Mouse (Mus musculus) cortical plate, adult 2 months (tissue): ENCODE measurements around the gene Mmp24. TPM values are rescaled to one million over a fixed set of nuclear protein-coding genes. Genes with fewer than 3 reads are reported as not detected.

Source experiments
- H3K27ac ChIP-seq: fragments of 200-500 bp; 2 replicates; pipeline ENCODE4 v1.5.1; 2012; ENCODE audit warnings: low read length, control low read depth, inconsistent platforms; ENCODE audit not compliant: insufficient read depth
- H3K4me1 ChIP-seq: fragments of 200-500 bp; 2 replicates; pipeline ENCODE4 v1.6.1; 2011; ENCODE audit warnings: low read length; ENCODE audit not compliant: control insufficient read depth, insufficient read depth
- H3K4me3 ChIP-seq: fragments of 200-500 bp; 2 replicates; pipeline ENCODE4 v1.5.1; 2011; ENCODE audit warnings: mild to moderate bottlenecking, low read length, control low read depth; ENCODE audit not compliant: insufficient read depth
- CTCF ChIP-seq: fragments of 200-500 bp; IDR thresholded peaks from 2 replicates; pipeline ENCODE4 v1.5.1; 2011; ENCODE audit warnings: mild to moderate bottlenecking, control low read depth, low read length; ENCODE audit not compliant: insufficient read depth; ENCODE audit errors: extremely low read depth
- POLR2A ChIP-seq: fragments of 200-500 bp; IDR thresholded peaks from 2 replicates; pipeline ENCODE4 v1.6.1; 2011; ENCODE audit warnings: mild to moderate bottlenecking, low read length, control low read depth; ENCODE audit not compliant: insufficient read depth; ENCODE audit errors: extremely low read depth
- polyA plus RNA-seq: library from polyadenylated mRNA; depleted of rRNA; stranded (reverse); fragments of >200 nt; gene quantifications from 2 replicates; pipeline ENCODE4 v1.2.3, GENCODE M21; 2012

Mmp24 gene
- polyA plus RNA-seq, 1 experiment = 33.8 TPM

GRCm38 (mm10) chr2:155742931-155743337, 32.2 kb upstream of the Mmp24 start:
- Histone ChIP-seq H3K4me3 (no peak overlapping the region), H3K4me1 (no peaks in the 10 kb centered on the region), H3K27ac (no peak overlapping the region)
- no peak for TF ChIP-seq POLR2A
- no peak for TF ChIP-seq CTCF

GRCm38 (mm10) chr2:155743351-155743750, 31.8 kb upstream of the Mmp24 start:
- no peak for TF ChIP-seq CTCF
- TF ChIP-seq POLR2A = no peak
- no peaks in the 10 kb centered on the region for H3K4me1 ChIP-seq
- no peak overlapping the region for H3K27ac ChIP-seq
- no peak overlapping the region for H3K4me3 ChIP-seq

GRCm38 (mm10) chr2:155745487-155745886, 29.7 kb upstream of the Mmp24 start:
- no peak overlapping the region for H3K4me3 ChIP-seq
- H3K4me1 ChIP-seq = no peaks in the 10 kb centered on the region
- TF ChIP-seq CTCF = no peak
- H3K27ac ChIP-seq = no peak overlapping the region

GRCm38 (mm10) chr2:155749394-155749793, 25.7 kb upstream of the Mmp24 start:
- Histone ChIP-seq H3K4me3 (no peak overlapping the region), H3K4me1 (no peaks in the 10 kb centered on the region), H3K27ac (no peak overlapping the region)
- TF ChIP-seq CTCF = no peak
- no peak for TF ChIP-seq POLR2A

GRCm38 (mm10) chr2:155751014-155751786, 23.9 kb upstream of the Mmp24 start, which contains the start of gene Procr:
Gene Procr, plus strand, starts transcription at chr2:155751117.
- Histone ChIP-seq H3K4me1 (no peaks in the 10 kb centered on the region), H3K27ac (no peak within 1 kb of the TSS), H3K4me3 (peak within 1 kb of the TSS; percentile 8; the same call in 1 of the 2 replicates)
- TF ChIP-seq CTCF (no peak), POLR2A (no peak)

- Histone ChIP-seq H3K4me1 (no peaks in the 10 kb centered on the region), H3K4me3 (no peak overlapping the region), H3K27ac (no peak overlapping the region)
- TF ChIP-seq POLR2A = no peak
- TF ChIP-seq CTCF = 0 out of 2 replicates have a peak, but pooled peaks have one; percentile 27
Observed at GRCm38 (mm10) chr2:155755746-155756145, 19.4 kb upstream of the Mmp24 start.

GRCm38 (mm10) chr2:155756855-155757566, 18.1 kb upstream of the Mmp24 start:
- no peak overlapping the region for H3K27ac ChIP-seq
- TF ChIP-seq POLR2A = no peak
- TF ChIP-seq CTCF = no peak
- no peaks in the 10 kb centered on the region for H3K4me1 ChIP-seq
- H3K4me3 ChIP-seq = no peak overlapping the region

- peak; percentile 77 for TF ChIP-seq CTCF
- TF ChIP-seq POLR2A = no peak
- no peak overlapping the region for H3K4me3 ChIP-seq
- H3K27ac ChIP-seq = no peak overlapping the region
- H3K4me1 ChIP-seq = no peaks in the 10 kb centered on the region
Observed at GRCm38 (mm10) chr2:155764679-155765418, 10.3 kb upstream of the Mmp24 start.

GRCm38 (mm10) chr2:155773664-155774063, 1.5 kb upstream of the Mmp24 start:
- no peak overlapping the region for H3K27ac ChIP-seq

More at GRCm38 (mm10) chr2:155773664-155774063, 1.5 kb upstream of the Mmp24 start:
- TF ChIP-seq POLR2A = no peak
- no peak for TF ChIP-seq CTCF
- H3K4me1 ChIP-seq = no peaks in the 10 kb centered on the region
- no peak overlapping the region for H3K4me3 ChIP-seq
